27 mouse cellular contexts compared by ENCODE assay signal in the genomic region with DNA sequence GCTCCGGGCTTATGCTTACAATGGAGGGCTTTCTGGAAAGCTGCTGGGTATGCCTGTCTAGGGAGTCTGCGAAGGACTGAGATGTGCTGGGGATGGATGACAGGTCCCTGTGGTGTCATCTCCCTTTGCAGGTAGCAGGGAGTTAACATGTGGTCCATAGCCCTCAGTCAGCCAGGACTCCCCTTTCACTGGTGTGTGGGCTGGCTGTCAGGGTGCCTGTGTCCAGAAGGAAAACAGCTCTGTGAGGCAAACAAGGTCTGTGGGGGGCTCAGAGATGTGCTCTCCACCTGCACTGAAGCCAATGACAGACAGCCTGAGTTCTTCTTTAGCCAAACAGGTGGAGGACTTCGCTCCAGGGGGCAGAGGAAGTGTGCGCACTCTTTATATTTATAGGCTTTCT. TPM values are rescaled to one million over a fixed set of nuclear protein-coding genes. Genes with fewer than 3 reads are reported as not detected.
DNase-seq lines count a peak whose midpoint lies in the region; ATAC-seq and TF ChIP-seq lines count a peak whose summit lies in the region.
"Had no signal": no experiment of that assay in that cellular context is flagged by ENCODE, and none has a peak within 500 bp of the region (broad histone marks: within the 10 kb centered on the region; RNA-seq: fewer than 3 reads in every experiment).

No protein-coding gene starts in this region.

- no peak for TF ChIP-seq EP300 in liver, postnatal 0 days (IDR thresholded peaks at IDR 0.05; ENCODE audit: low read depth)
- TF ChIP-seq EP300 in MEL (IDR thresholded peaks at IDR 0.05; ENCODE audit: low read depth in 1 of 2, low read length in 2 of 2): no peak
- no peak for TF ChIP-seq EP300 in stomach, postnatal 0 days (optimal IDR thresholded peaks at IDR 0.05)

- no peaks in the 10 kb centered on the region for H3K9me3 ChIP-seq in liver, postnatal 0 days (ENCODE audit: low read length)
- no peaks in the 10 kb centered on the region for H3K9me3 ChIP-seq in MEL (replicated peaks; ENCODE audit: insufficient read depth, low read length)
- no peaks in the 10 kb centered on the region for H3K9me3 ChIP-seq in stomach, postnatal 0 days (ENCODE audit: control insufficient read depth, low read length)
- H3K9me3 ChIP-seq: embryonic facial prominence, embryonic 10.5 days; embryonic facial prominence, embryonic 13.5 days; heart, embryonic 12.5 days; heart, embryonic 15.5 days had no signal

- TF ChIP-seq RAD21 in MEL (IDR thresholded peaks at IDR 0.05; ENCODE audit: low read depth, low read length): no peak

- peak; percentile 1 for DNase-seq in embryo, embryonic 10 days (ENCODE audit: low spot score)
- no peak for DNase-seq in embryo, embryonic 11 days
- peak; percentile 7 for DNase-seq in liver, postnatal 0 days
- DNase-seq in liver (no peak), MEL (ENCODE audit: low read depth, low spot score) (peak; percentile 48)
- DNase-seq in stomach, postnatal 0 days (ENCODE audit: low spot score): peak; percentile 9
- no peak for DNase-seq in ovary, adult 18-20 months (ENCODE audit: low spot score)
- DNase-seq: adrenal gland, postnatal 10 days; adrenal gland, postnatal 36 days; cerebellum, adult 18-20 months; cerebellum, adult 9-10 months; cerebellum, postnatal 14 days; forebrain, postnatal 0 days; gastrocnemius, adult 2 months; gastrocnemius, postnatal 14 days; heart, adult 18-20 months; heart, postnatal 14 days; heart, postnatal 4 days had no signal

- no peak overlapping the region for H3K4me3 ChIP-seq in liver, postnatal 0 days (ENCODE audit: low read depth, low read length)
- H3K4me3 ChIP-seq in MEL (ENCODE audit: control insufficient read depth in 1 of 2, insufficient read depth in 1 of 2, low read depth in 2 of 2, low read length in 2 of 2): no peak overlapping the region
- H3K4me3 ChIP-seq in stomach, postnatal 0 days (ENCODE audit: low read depth, low read length): no peak overlapping the region
- H3K4me3 ChIP-seq: embryonic facial prominence, embryonic 10.5 days; embryonic facial prominence, embryonic 13.5 days; erythroblast, embryonic 14.5 days; gastrocnemius, adult 2 months; heart, embryonic 12.5 days; heart, embryonic 15.5 days had no signal

- H3K9ac ChIP-seq in liver, postnatal 0 days (replicated peaks): no peak overlapping the region
- H3K9ac ChIP-seq in MEL (ENCODE audit: control insufficient read depth, low read depth, low read length, poor library complexity, severe bottlenecking): no peak overlapping the region
- no peak overlapping the region for H3K9ac ChIP-seq in stomach, postnatal 0 days (ENCODE audit: low read length)
- H3K9ac ChIP-seq: embryonic facial prominence, embryonic 13.5 days; forebrain, postnatal 0 days; heart, embryonic 12.5 days; heart, embryonic 15.5 days; hindbrain, embryonic 14.5 days had no signal

- H3K27ac ChIP-seq in liver, postnatal 0 days (ENCODE audit: low read depth): no peak overlapping the region
- no peak overlapping the region for H3K27ac ChIP-seq in MEL (ENCODE audit: control insufficient read depth, low read depth, low read length)
- H3K27ac ChIP-seq in stomach, postnatal 0 days (replicated peaks): no peak overlapping the region
- H3K27ac ChIP-seq: embryonic facial prominence, embryonic 10.5 days; embryonic facial prominence, embryonic 13.5 days; gastrocnemius, adult 2 months; heart, embryonic 15.5 days; hindbrain, embryonic 14.5 days; hindbrain, postnatal 0 days had no signal

- no peaks in the 10 kb centered on the region for H3K27me3 ChIP-seq in liver, postnatal 0 days (ENCODE audit: insufficient read depth, low read length)
- no peaks in the 10 kb centered on the region for H3K27me3 ChIP-seq in MEL (ENCODE audit: control insufficient read depth in 1 of 2, insufficient read depth in 2 of 2, low read length in 2 of 2)
- H3K27me3 ChIP-seq in stomach, postnatal 0 days (ENCODE audit: control insufficient read depth, insufficient read depth, low read length): no peaks in the 10 kb centered on the region
- H3K27me3 ChIP-seq: Patski had no signal

- TF ChIP-seq CTCF in liver, postnatal 0 days (IDR thresholded peaks at IDR 0.05; ENCODE audit: low read depth): no peak
- TF ChIP-seq CTCF in MEL (IDR thresholded peaks at IDR 0.05 in 2 of 3, conservative IDR thresholded peaks at IDR 0.05 in 1 of 3; ENCODE audit: control insufficient read depth in 1 of 3, insufficient read depth in 1 of 3, low read depth in 2 of 3, low read length in 3 of 3, poor library complexity in 1 of 3, severe bottlenecking in 1 of 3): no peak
- no peak for TF ChIP-seq CTCF in stomach, postnatal 0 days (IDR thresholded peaks at IDR 0.05; ENCODE audit: low read depth)

- no peak for ATAC-seq in liver, postnatal 0 days
- ATAC-seq in stomach, postnatal 0 days (ENCODE audit: low FRiP score, low TSS enrichment): no peak
- ATAC-seq: forebrain, embryonic 14.5 days; forebrain, postnatal 0 days; hindbrain, postnatal 0 days; Patski had no signal

- no peaks in the 10 kb centered on the region for H3K36me3 ChIP-seq in liver, postnatal 0 days (replicated peaks; ENCODE audit: insufficient read depth, low read length)
- H3K36me3 ChIP-seq in MEL (ENCODE audit: control insufficient read depth in 1 of 2, insufficient read depth in 2 of 2, low read length in 2 of 2): peaks cover 26 to 53% of the 10 kb centered on the region in 2 experiments
- H3K36me3 ChIP-seq in stomach, postnatal 0 days (ENCODE audit: control insufficient read depth, insufficient read depth, low read length): no peaks in the 10 kb centered on the region
- H3K36me3 ChIP-seq: embryonic facial prominence, embryonic 10.5 days; embryonic facial prominence, embryonic 13.5 days; heart, embryonic 12.5 days; heart, embryonic 15.5 days had no signal

- peaks cover 4% of the 10 kb centered on the region; the same call in 1 of the 2 replicates for H3K79me2 ChIP-seq in MEL (ENCODE audit: control insufficient read depth, insufficient read depth, low read length, poor library complexity)

- H3K4me2 ChIP-seq in liver, postnatal 0 days (ENCODE audit: low read depth, low read length): no peak overlapping the region
- H3K4me2 ChIP-seq in stomach, postnatal 0 days (replicated peaks; ENCODE audit: low read depth): no peak overlapping the region
- H3K4me2 ChIP-seq: embryonic facial prominence, embryonic 13.5 days; heart, embryonic 12.5 days; heart, embryonic 15.5 days; hindbrain, embryonic 14.5 days had no signal

- peak in 1 of 2 experiments; percentile 27; a peak in 1 of 4 replicates for TF ChIP-seq POLR2A in MEL (IDR thresholded peaks at IDR 0.05; ENCODE audit: control insufficient read depth in 1 of 2, insufficient read depth in 1 of 2, low read depth in 1 of 2, low read length in 2 of 2, poor library complexity in 1 of 2)

- no peaks in the 10 kb centered on the region for H3K4me1 ChIP-seq in liver, postnatal 0 days (ENCODE audit: insufficient read depth)
- peaks cover 31 to 47% of the 10 kb centered on the region in 2 experiments for H3K4me1 ChIP-seq in MEL (ENCODE audit: control insufficient read depth in 1 of 2, insufficient read depth in 2 of 2, low read length in 2 of 2)
- H3K4me1 ChIP-seq in stomach, postnatal 0 days (replicated peaks; ENCODE audit: control insufficient read depth, insufficient read depth): no peaks in the 10 kb centered on the region
- H3K4me1 ChIP-seq: embryonic facial prominence, embryonic 10.5 days had no signal

- WGBS in liver, postnatal 0 days (ENCODE audit: insufficient replicate concordance): 86% methylated on average over 4 of the region's 4 CpGs
- WGBS in stomach, postnatal 0 days: 94% methylated on average over 4 of the region's 4 CpGs

TF ChIP-seq in MEL, 35 proteins besides CTCF, POLR2A, EP300 and RAD21:
- no peak for TF ChIP-seq ZNF384 (IDR thresholded peaks at IDR 0.05; ENCODE audit: low read depth, low read length)
- no peak for TF ChIP-seq CHD2 (IDR thresholded peaks at IDR 0.05; ENCODE audit: low read length)
- TF ChIP-seq NRF1 (IDR thresholded peaks at IDR 0.05; ENCODE audit: insufficient read depth, low read depth, low read length, poor library complexity, severe bottlenecking): no peak
- TF ChIP-seq ZMIZ1 (IDR thresholded peaks at IDR 0.05; ENCODE audit: low read depth, low read length): peak; percentile 51; the same call in 1 of the 2 replicates
- no peak for TF ChIP-seq BHLHE40 (IDR thresholded peaks at IDR 0.05; ENCODE audit: borderline replicate concordance, low read depth, low read length)
- TF ChIP-seq ZKSCAN1 (IDR thresholded peaks at IDR 0.05; ENCODE audit: low read depth, low read length): no peak
- no peak for TF ChIP-seq RCOR1 (IDR thresholded peaks at IDR 0.05; ENCODE audit: low read depth, low read length)
- TF ChIP-seq ELF1 (IDR thresholded peaks at IDR 0.05; ENCODE audit: low read depth, low read length): no peak
- TF ChIP-seq SIN3A (IDR thresholded peaks at IDR 0.05; ENCODE audit: low read length): no peak
- TF ChIP-seq ETS1 (IDR thresholded peaks at IDR 0.05; ENCODE audit: low read depth, low read length): no peak
- no peak for TF ChIP-seq MYC (IDR thresholded peaks at IDR 0.05; ENCODE audit: low read depth, low read length)
- TF ChIP-seq USF1 (IDR thresholded peaks at IDR 0.05; ENCODE audit: low read depth, low read length): no peak
- peak; percentile 48; the same call in 1 of the 2 replicates for TF ChIP-seq POLR2AphosphoS2 (IDR thresholded peaks at IDR 0.05; ENCODE audit: low read length)
- TF ChIP-seq TCF12 (IDR thresholded peaks at IDR 0.05; ENCODE audit: low read depth, low read length): no peak
- no peak for TF ChIP-seq HCFC1 (IDR thresholded peaks at IDR 0.05; ENCODE audit: low read depth, low read length)
- TF ChIP-seq TAL1 (IDR thresholded peaks at IDR 0.05; ENCODE audit: low read length): no peak
- TF ChIP-seq MAX (IDR thresholded peaks at IDR 0.05; ENCODE audit: low read length): no peak
- no peak for TF ChIP-seq TBP (IDR thresholded peaks at IDR 0.05; ENCODE audit: low read depth, low read length)
- TF ChIP-seq CHD1 (IDR thresholded peaks at IDR 0.05; ENCODE audit: low read depth, low read length): no peak
- TF ChIP-seq UBTF (IDR thresholded peaks at IDR 0.05; ENCODE audit: borderline replicate concordance, insufficient read depth, low read depth, low read length): no peak
- TF ChIP-seq KAT2A (conservative IDR thresholded peaks at IDR 0.05; ENCODE audit: low read depth, low read length): no peak
- no peak for TF ChIP-seq MAZ (IDR thresholded peaks at IDR 0.05; ENCODE audit: low read depth, low read length)
- TF ChIP-seq MYB (IDR thresholded peaks at IDR 0.05; ENCODE audit: low read depth, low read length): 0 out of 2 replicates have a peak, but pooled peaks have one; percentile 18
- TF ChIP-seq SMC3 (IDR thresholded peaks at IDR 0.05; ENCODE audit: low read depth, low read length): no peak

RNA-seq across cellular contexts. Expression of gene Stc2, which starts 8.8 kb away (rescaled TPM):
- polyA plus RNA-seq in liver, postnatal 0 days (2015; fragmentation: Nextera tagmentation; extraction: Ambion mirVana): 0.19 and 0.43 TPM in 2 replicates
- total RNA-seq in MEL (2012; rRNA removed): 20.3 and 41.1 TPM in 2 replicates
- 10 to 100 TPM in 1 of 2 experiments, not detected in 1; 32.5 TPM for polyA plus RNA-seq in MEL (2012; ENCODE audit: insufficient read depth in 1 of 2, insufficient read length in 2 of 2, low read depth in 1 of 2, low replicate concordance in 2 of 2, missing spikeins in 1 of 2)
- 4.3 and 4.5 TPM in 2 replicates for polyA plus RNA-seq in stomach, postnatal 0 days (2015; fragmentation: Nextera tagmentation; extraction: Ambion mirVana)
- polyA plus RNA-seq: erythroblast, embryonic 14.5 days had no signal

Comparison
In these comparisons a context has a peak if more than half of its experiments do, and no peak if none do; other contexts are left out.
1. DNase-seq: peak in embryo, embryonic 10 days (single experiment), liver, postnatal 0 days (single experiment), MEL (single experiment) and stomach, postnatal 0 days (single experiment); none in embryo, embryonic 11 days (single experiment), liver (single experiment) and ovary, adult 18-20 months (single experiment).